Mouse (Mus musculus) thymus, adult 2 months (tissue): Measurements from ENCODE around the gene Pf4.

ENCODE experiments used
- CTCF ChIP-seq: fragments of 200-500 bp; IDR thresholded peaks from 2 replicates; pipeline ENCODE4 v1.5.1; 2012; ENCODE audit warnings: mild to moderate bottlenecking, control low read depth, low read length, moderate library complexity, borderline replicate concordance; ENCODE audit not compliant: control insufficient read depth, poor library complexity, insufficient read depth; ENCODE audit errors: extremely low read depth
- POLR2A ChIP-seq: fragments of 200-500 bp; IDR thresholded peaks from 2 replicates; pipeline ENCODE4 v1.6.1; 2012; ENCODE audit warnings: mild to moderate bottlenecking, low read length, control low read depth, moderate library complexity; ENCODE audit not compliant: control insufficient read depth, poor library complexity, insufficient read depth; ENCODE audit errors: extremely low read depth

- TF ChIP-seq CTCF (no peak), POLR2A (no peak)
Observed at GRCm38 (mm10) chr5:90778856-90779255, 6.6 kb downstream of the Pf4 start.
